Mouse (Mus musculus) cerebellum, adult 18-20 months (tissue): ENCODE data around the gene Atp5k.

ENCODE experiments used
- DNase-seq, 2 experiments: peaks; one replicate each; pipeline ENCODE4 v3.0.0; 2021

Atp5k gene

DNA sequence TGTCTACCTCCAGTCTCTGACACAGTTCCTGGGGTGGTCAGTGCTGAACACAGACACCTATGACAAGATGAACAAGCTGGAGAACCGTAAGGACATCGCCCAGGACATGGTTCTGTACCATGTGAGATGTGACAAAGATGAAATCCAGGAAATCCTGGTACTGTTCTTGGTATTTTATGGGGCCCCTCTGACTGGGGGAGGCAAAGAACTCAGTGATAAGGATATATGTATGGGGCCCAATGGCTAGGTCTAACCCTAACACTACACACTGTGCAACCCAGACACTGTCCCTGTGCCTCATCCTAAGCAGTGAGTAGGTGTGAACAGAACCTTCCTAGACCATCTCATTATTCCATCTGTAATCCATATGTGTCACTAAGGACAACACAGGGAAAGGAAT is 10.8 kb downstream of the Atp5k start:
- no peak for DNase-seq

DNA sequence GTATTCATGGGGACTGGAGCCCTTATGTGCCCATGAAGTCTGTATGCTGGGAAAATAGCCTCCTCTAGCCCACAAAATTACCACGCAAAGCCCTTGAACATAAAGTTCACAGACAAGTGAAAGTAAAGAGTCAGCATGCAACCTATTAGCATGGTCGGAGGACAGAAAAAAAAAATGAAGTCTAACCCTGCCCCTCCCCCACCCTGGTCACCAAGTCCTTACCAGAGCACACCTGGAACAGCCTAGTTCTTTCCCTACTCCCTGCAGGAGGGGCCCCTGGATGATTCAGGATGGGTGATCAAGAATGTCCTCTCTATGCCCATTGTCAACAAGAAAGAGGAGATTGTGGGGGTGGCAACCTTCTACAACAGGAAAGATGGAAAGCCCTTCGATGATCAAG is 11.5 kb downstream of the Atp5k start:
- no peak for DNase-seq

GRCm38 (mm10) chr5:108414711-108415110 is 19.5 kb downstream of the Atp5k start:
- no peak for DNase-seq

DNA sequence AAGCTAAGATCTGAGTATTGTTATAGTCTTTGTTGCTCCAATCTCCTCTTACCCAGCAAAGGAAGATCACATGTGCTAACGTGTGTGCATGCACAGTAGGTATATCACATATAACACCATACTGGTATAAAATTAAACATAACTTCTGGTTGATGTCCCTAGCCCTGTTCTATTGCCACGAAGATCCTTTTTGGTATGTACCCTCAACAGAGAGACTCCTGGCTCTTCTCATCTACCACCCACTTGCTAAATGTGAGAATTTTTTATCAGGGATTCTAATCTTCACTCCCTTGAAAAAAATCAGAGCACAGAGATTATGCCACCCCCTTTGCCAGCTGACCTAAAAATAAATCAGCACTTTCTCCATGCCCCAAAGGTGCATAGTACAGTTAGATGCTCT is 27.3 kb downstream of the Atp5k start:
- DNase-seq: no peak

GRCm38 (mm10) chr5:108405460-108405859 is 28.8 kb downstream of the Atp5k start:
- no peak for DNase-seq

DNA sequence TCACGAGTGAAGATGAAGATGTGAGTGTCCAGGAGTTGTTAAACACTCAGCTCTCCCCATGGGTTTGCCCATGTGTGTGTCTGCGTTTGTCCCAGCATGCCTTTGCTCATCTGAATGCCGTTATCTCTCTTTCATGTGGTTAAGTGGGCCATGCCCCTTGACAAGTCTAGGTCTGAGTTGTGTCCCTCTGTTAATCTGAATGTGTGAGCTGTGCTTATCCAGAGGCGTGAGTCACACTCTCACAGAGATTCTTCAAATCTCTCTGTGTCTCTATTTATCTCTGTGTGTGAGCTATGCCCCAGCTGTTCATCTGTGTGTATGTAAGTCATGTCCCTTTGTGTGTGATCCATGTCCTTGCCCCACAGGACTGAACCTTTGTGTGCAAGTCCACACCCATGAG is 30.8 kb downstream of the Atp5k start:
- no peak for DNase-seq

DNA sequence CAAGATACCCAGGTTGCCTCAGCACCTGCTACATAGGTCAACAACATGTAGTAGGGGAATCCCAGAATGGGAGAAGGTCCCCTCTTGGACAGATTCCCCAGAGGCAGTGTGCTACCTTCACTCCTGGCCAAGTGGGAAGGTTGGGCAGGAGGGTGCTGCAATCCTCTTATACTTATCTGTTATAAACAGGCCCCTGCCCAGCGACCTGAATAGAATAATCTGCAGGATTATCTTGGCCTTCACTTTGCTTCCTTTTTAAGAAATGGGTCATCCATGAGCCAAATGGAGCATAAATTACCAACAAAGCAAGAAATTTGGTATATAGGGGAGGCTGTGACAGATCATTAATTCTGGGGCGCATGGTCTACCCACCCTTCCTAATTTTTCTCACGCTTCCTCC is 44.5 kb downstream of the Atp5k start:
- no peak for DNase-seq

- DNase-seq: no peak
Observed at GRCm38 (mm10) chr5:108388201-108388600, 46.0 kb downstream of the Atp5k start, which contains the start of gene Pde6b. Gene Pde6b (plus strand): TSS chr5:108388391.

- DNase-seq: no peak
Observed at GRCm38 (mm10) chr5:108386449-108386848, 47.8 kb downstream of the Atp5k start.

- DNase-seq: no peak
Observed at GRCm38 (mm10) chr5:108385632-108386031, 48.6 kb downstream of the Atp5k start.
